Mouse (Mus musculus) gastrocnemius, postnatal 14 days (tissue): Measurements from ENCODE around the gene Lrrc4b. TPM values are rescaled to one million over a fixed set of nuclear protein-coding genes. Genes with fewer than 3 reads are reported as not detected.

Experiments used
- DNase-seq: peaks from one replicate; pipeline ENCODE4 v3.0.0; 2021; ENCODE audit warnings: mixed read lengths
- intact Hi-C: fragments of 180-260 bp; cut with DNase I; formaldehyde crosslinking; loops from one replicate; pipeline ENCODE4 v1.15.1; 2025; ENCODE audit warnings: low total_unique reads
- total RNA-seq, 2 experiments: library from RNA; stranded (reverse); gene quantifications; 2 replicates each; pipeline ENCODE4 v1.2.3; 2021

Gene Lrrc4b
- total RNA-seq, 2 experiments from 2014 or later: 0.51 to 1.3 TPM

GRCm38 (mm10) chr7:44475046-44475614, 46.3 kb downstream of the Lrrc4b start:
- no peak for DNase-seq
- intact Hi-C loops: loop anchor here (10.0 kb wide), 1 partner anchor 210 kb away; the partner anchor contains the start of gene Gm15517

DNA sequence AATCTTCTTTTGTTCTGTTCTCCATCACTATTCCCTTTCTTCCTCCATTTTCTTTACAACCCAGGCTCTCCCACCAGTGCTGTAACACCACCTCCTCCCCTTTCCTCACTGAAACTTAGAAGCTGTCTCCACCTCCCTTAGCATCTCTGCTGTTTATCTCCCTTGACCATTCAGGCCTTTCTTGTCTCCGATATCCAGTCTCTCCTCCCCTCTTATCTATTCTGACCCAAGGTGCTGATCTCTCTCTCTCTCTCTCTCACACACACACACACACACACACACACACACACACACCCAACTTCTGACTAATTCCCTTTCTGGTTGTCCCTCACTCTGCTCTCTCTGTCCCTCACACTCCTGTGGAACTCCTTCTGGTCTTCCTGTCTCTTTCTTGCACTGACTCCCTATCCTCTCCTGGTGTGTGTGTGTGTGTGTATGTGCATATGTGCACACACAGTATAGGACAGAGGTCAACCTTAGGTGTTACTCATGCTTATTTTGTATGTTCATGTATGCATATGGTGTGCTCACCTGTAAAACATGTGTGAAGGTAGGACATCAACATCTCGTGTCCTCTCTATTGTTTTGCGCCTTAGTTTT, 54.1 kb downstream of the Lrrc4b start:
- intact Hi-C loops: no loop called here
- DNase-seq: no peak

DNA sequence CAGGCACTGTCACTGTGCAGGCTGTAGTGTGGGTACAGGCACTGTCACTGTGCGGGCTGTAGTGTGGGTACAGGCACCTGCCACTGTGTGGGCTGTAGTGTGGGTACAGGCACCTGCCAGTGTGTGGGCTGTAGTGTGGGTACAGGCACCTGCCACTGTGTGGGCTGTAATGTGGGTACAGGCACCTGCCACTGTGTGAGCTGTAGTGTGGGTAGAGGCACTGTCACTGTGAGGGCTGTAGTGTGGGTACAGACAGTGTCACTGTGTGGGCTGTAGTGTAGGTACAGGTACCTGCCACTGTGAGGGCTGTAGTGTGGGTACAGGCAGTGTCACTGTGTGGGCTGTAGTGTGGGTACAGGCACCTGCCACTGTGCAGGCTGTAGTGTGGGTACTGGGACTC, 55.3 kb downstream of the Lrrc4b start:
- DNase-seq: no peak
- intact Hi-C loops: no loop called here

GRCm38 (mm10) chr7:44484841-44485571, 56.2 kb downstream of the Lrrc4b start:
- intact Hi-C loops: no loop called here
- peak; percentile 65 for DNase-seq

DNA sequence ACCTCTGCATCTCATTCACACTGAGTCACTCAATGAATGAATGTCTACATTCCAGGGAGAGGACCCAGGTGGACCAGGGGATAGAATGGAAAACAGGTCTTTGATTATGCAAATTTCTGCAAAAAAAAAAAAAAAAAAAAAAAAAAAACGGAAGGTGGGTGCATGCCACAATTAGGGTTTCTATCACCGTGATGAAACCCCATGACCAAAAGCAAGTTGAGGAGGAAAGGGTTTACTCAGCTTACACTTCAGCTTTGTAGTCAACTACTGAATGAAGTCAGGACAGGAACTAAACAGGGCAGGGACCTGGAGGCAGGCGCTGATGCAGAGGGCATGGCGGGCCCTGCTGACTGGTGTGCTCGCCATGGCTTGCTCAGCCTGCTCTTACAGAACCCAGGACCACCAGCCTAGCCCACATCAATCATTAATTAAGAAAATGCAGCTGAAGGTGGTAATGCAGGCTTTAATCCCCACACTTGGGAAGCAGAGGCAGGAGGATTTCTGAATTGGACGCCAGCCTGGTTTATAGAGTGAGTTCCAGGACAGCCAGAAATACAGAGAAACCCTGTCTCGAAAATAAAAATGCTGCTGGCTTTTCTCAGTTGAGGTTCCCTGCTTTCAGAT, 56.9 kb downstream of the Lrrc4b start:
- DNase-seq: no peak
- intact Hi-C loops: no loop called here

DNA sequence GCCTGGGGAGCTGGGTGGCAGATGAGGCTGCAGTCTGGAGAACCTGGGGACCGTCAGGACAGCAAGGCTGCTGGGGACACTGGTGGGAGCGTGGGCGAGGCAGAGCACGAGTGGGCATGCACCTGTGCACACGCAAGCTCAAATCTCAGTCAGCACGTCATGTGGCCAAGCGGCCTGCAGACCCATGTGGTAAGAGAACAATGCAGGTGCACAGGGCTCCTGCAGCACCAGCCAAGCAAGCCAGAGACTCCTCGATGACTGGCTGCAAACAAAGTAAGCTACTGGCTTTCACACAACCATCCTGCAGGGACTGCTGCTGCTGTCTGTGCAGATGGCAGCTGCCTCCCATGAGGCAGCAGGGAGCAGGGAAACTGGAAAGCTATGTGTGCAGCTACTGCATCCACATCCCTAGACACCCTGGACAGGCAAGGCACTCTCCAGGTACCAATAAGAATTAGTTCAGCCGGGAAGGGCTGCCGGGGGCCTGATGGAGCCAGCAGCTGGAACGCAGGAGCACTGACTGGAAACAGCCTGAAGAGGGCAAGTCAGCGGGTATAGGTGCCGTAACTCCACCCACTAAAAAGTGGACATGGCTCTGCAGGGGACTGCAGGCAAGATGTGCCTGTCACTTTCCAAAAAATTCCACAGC, 58.2 kb downstream of the Lrrc4b start:
- intact Hi-C loops: no loop called here
- DNase-seq: peak; percentile 12

DNA sequence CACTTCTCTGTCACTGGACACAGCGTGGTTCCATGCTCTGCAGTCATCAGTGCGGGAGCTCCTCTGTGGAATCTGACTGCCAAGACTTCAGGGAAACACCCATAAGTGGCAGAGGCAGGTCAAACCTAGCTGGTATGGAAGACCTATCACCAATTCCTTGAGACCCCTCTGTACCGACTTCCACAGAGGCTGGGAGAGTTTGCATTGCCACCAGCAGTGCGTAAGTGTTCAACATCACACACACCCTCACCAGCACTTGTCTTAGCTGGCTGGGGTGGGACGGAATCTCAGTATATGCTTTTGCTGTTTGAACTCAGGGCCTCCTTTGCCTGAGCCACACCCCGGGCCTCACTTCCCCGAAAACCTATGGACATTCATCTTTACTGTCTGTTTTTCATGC, 59.1 kb downstream of the Lrrc4b start:
- intact Hi-C loops: no loop called here
- peak; percentile 1 for DNase-seq

GRCm38 (mm10) chr7:44488545-44488944, 59.7 kb downstream of the Lrrc4b start:
- peak; percentile 8 for DNase-seq
- intact Hi-C loops: no loop called here

GRCm38 (mm10) chr7:44490281-44490680, 61.5 kb downstream of the Lrrc4b start:
- DNase-seq: peak; percentile 5
- intact Hi-C loops: no loop called here

- intact Hi-C loops: no loop called here
- DNase-seq: no peak
These were observed 62.6 kb downstream of the Lrrc4b start for GRCm38 (mm10) chr7:44491391-44491790.

DNA sequence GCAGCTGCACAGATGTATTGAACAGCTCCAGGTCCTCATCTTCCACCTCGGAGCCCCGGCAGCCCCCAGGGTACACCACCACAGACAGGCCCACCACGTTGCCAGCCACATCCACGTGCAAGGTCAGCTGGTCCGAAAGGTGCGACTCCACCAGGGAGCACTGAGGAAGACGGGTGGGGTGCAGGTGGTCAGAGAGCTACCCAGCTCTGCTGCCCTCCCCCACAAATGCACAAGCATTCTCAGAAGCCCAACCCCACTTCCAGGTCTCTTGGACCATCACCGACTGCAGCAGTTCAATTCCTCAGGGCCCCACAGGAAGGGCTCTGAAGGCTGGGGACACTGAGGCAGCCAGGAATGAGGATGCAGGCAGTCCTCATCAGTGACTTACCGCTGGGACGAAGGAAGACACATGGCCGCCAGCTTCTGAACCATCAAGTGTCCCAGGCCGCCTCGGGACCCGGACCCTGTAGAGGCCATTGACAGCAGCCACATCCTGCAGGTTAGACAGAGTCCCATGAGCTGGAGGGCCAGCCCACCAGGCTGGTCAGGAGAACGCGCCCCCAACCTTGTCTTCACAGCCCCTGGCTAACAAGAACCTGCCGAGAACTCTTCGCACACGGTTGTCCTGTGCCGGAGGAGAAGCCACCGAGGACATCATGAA, 63.5 kb downstream of the Lrrc4b start:
- intact Hi-C loops: no loop called here
- DNase-seq: no peak

DNA sequence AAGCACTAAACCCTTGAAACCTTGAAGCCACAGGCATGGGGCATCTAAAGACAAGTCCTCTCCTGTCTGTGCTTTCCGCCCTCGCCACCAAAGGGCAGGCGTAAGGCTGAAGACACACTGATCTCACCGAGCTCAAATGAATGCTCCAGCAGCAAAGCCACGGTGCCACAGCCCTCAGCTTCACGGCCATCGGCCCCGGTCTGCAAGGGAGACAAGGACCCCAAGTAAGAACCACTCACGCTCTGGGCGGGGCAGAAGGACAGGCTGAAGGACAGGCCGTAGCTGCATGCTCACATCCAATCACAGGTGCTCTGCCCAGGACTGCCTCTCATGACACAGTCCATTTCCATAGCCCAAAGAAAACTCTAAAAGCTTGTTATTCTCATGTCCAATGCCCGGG, 65.9 kb downstream of the Lrrc4b start:
- no peak for DNase-seq
- intact Hi-C loops: no loop called here

GRCm38 (mm10) chr7:44495086-44495485, 66.3 kb downstream of the Lrrc4b start:
- intact Hi-C loops: no loop called here
- DNase-seq: no peak

DNA sequence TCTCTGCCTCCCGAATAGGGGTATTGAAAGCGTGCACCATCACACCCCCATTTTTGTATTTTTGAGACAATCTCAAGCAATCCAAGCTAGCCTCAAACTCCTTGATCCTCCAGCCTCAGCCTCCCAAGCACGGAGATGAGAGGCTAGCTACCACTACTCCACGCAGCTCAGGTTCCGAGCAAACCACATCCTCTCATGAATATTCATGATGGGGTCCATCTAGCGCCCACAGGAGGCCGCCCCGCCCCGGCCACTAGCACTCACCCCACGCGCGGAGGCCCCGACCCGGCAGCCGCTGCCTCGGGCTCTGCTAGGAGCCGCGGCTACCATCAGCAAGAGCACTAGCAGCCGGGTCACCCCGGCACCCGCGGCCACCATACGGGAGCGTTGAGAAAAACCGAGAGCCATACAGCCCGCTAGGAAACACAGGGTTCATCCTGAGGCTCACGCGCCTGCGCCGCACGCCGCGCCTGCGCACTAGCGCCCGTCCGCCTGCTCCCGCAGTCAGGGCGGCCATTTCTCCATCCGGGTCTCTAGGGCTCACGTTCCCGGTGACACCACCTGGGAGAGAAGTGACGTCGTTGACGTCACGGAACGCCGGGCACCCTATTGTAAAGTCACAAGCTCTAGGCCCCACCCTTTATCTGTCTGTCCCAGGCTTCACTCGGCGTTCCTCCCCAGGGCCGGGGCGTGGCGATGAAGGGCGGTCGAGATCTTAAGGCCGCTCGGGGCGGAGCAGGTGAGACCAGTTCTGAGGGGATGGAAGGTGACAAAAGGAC, 67.4 kb downstream of the Lrrc4b start, which contains the start of the genes Emc10 and Fam71e1:
Gene Emc10 (minus strand): TSS at position 538 of the 779 bp plus-strand sequence.
Gene Fam71e1 (plus strand): TSS at position 590 of the 779 bp plus-strand sequence.
- peak; percentile 95 for DNase-seq
- intact Hi-C loops: no loop called here

- no peak for DNase-seq
- intact Hi-C loops: no loop called here
These were observed 67.9 kb downstream of the Lrrc4b start for GRCm38 (mm10) chr7:44496771-44497109.

GRCm38 (mm10) chr7:44497361-44498055, 68.7 kb downstream of the Lrrc4b start:
- DNase-seq: no peak
- intact Hi-C loops: no loop called here

- intact Hi-C loops: no loop called here
- DNase-seq: no peak
These were observed 70.1 kb downstream of the Lrrc4b start for GRCm38 (mm10) chr7:44498922-44499321.

- DNase-seq: no peak
- intact Hi-C loops: loop anchor here (5.0 kb wide), 1 partner anchor 52 kb away; the partner anchor contains the start of gene Nr1h2
These were observed 71.2 kb downstream of the Lrrc4b start for GRCm38 (mm10) chr7:44500046-44500445.
